Mouse (Mus musculus) limb, embryonic 15.5 days (tissue): ENCODE data around the gene Zdhhc13. TPM values are rescaled to one million over a fixed set of nuclear protein-coding genes. Genes with fewer than 3 reads are reported as not detected.

Source experiments
- ATAC-seq: fragments of 200-750 bp; cut with Nextera tagmentation; 2 replicates; pipeline ENCODE4 v1.8.0; 2017; ENCODE audit warnings: low read depth, moderate TSS enrichment; ENCODE audit not compliant: insufficient number of reproducible peaks, low FRiP score, low TSS enrichment
- H3K27ac ChIP-seq: fragments of 300-500 bp; sonication (generic); 2 replicates; pipeline ENCODE4 v1.5.1; 2015; ENCODE audit warnings: moderate library complexity, mild to moderate bottlenecking, inconsistent platforms
- H3K27me3 ChIP-seq: fragments of 300-500 bp; sonication (generic); 2 replicates; pipeline ENCODE4 v1.6.1; 2015; ENCODE audit warnings: inconsistent platforms
- H3K36me3 ChIP-seq: fragments of 300-500 bp; sonication (generic); 2 replicates; pipeline ENCODE4 v1.6.1; 2015; ENCODE audit warnings: inconsistent platforms
- H3K4me1 ChIP-seq: fragments of 300-500 bp; sonication (generic); 2 replicates; pipeline ENCODE4 v1.6.1; 2015; ENCODE audit warnings: inconsistent platforms
- H3K4me2 ChIP-seq: fragments of 300-500 bp; sonication (generic); 2 replicates; pipeline ENCODE4 v1.6.1; 2015; ENCODE audit warnings: mild to moderate bottlenecking, inconsistent platforms
- H3K4me3 ChIP-seq: fragments of 300-500 bp; sonication (generic); 2 replicates; pipeline ENCODE4 v1.5.1; 2015; ENCODE audit warnings: mild to moderate bottlenecking, inconsistent platforms
- H3K9ac ChIP-seq: fragments of 300-500 bp; sonication (generic); 2 replicates; pipeline ENCODE4 v1.6.1; 2015; ENCODE audit warnings: inconsistent platforms
- H3K9me3 ChIP-seq: fragments of 300-500 bp; sonication (generic); 2 replicates; pipeline ENCODE4 v1.6.1; 2016; ENCODE audit warnings: inconsistent platforms
- WGBS: fragments of 180-500 bp; shearing (Covaris S2); methylation state at CpG from one replicate; pipeline ENCODE4 v1.1.7; 2015; 5-methylcytosine and 5-hydroxymethylcytosine counted together
- polyA plus RNA-seq: library from polyadenylated mRNA; unstranded; fragments of >200 nt; fragmentation: Nextera tagmentation; extraction: Ambion mirVana; gene quantifications from 2 replicates; pipeline ENCODE4 v1.2.1, GENCODE M21; 2015

The Zdhhc13 gene
- polyA plus RNA-seq, 1 experiment from 2014 or later = 29.1 TPM

DNA sequence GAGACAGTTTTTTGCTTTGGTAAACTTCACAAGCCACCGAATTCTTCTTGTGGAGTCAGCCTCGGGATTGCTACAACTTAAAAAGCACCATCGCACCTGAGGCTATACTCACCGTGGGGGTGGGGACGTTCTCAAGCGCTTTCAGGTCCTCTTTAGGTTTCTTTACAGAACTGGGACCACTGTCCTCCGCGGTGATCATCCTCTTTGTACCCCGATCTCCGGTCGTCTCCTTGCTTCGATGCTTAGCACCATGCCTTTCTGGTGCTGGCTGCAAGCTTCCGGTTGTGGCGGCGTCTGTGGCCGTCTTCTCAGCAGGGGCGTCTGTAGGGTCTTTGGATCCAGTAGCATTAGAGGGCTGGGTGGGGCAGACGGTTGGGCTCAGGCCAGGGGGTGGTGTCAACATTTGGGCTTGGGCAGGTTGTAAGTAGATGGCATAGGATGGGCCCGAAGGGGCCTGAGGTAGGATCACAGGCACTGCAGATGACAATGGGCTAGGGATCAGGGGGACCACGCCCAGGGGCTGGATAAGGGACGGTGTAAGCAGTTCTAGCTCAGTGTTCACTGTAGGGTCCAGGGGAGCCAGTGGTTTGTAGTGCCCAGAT lies 81.9 kb downstream of the Zdhhc13 start:
- H3K4me2 ChIP-seq = no peak overlapping the region
- no peak overlapping the region for H3K27ac ChIP-seq
- no peaks in the 10 kb centered on the region for H3K9me3 ChIP-seq
- no peak for ATAC-seq
- no peaks in the 10 kb centered on the region for H3K27me3 ChIP-seq
- no peak overlapping the region for H3K9ac ChIP-seq
- no peak overlapping the region for H3K4me3 ChIP-seq
- peaks cover 93% of the 10 kb centered on the region for H3K36me3 ChIP-seq
- WGBS = 90% methylated on average over 21 of the region's 21 CpGs
- H3K4me1 ChIP-seq = no peaks in the 10 kb centered on the region

DNA sequence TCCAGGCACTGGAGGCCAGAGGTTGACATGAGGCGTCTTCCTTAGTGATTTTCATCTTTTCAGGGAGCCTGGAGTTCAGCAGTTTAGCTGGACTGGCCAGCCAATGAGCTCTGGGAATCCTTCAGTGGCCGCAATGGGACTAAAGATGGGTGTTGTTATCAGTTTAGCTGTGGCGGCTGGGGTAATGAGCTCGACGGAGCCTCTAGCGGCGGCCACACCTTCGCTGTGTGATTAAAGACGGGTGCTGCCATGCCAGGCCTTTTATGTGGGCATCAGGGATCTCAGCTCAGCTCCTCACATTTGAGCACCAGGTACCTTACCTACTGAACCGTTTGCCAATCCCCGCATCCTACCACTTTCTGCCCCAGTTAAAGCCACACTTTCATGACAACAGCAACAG lies 82.5 kb downstream of the Zdhhc13 start:
- no peak overlapping the region for H3K4me2 ChIP-seq
- H3K9me3 ChIP-seq = no peaks in the 10 kb centered on the region
- WGBS = 93% methylated on average over 11 of the region's 11 CpGs
- ATAC-seq = no peak
- no peak overlapping the region for H3K9ac ChIP-seq
- H3K27me3 ChIP-seq = no peaks in the 10 kb centered on the region
- H3K4me3 ChIP-seq = no peak overlapping the region
- H3K36me3 ChIP-seq = peaks cover 90% of the 10 kb centered on the region
- no peaks in the 10 kb centered on the region for H3K4me1 ChIP-seq
- no peak overlapping the region for H3K27ac ChIP-seq

DNA sequence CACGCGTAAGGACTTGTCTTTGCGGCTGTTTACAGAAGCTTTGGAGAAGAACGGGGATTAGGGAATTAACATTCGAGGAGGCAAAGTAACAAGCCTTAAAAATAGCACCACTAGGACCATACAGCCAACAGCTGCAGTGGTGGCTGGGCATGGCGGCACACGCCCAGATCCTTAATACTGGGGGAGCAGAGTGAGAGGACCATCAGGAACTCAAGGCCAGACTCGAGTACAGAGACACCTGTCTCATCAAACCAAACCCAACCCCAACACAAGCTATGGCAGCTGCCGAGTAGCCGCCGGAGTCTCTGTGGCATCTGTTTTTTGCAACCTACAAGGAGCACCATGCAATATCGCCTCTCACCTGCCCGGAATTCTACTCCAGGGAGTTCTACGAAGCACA lies 86.3 kb downstream of the Zdhhc13 start:
- ATAC-seq = no peak
- H3K4me3 ChIP-seq = no peak overlapping the region
- peaks cover 61% of the 10 kb centered on the region for H3K36me3 ChIP-seq
- no peak overlapping the region for H3K9ac ChIP-seq
- H3K9me3 ChIP-seq = no peaks in the 10 kb centered on the region
- H3K4me1 ChIP-seq = peaks cover 13% of the 10 kb centered on the region
- 84% methylated on average over 14 of the region's 14 CpGs for WGBS
- H3K4me2 ChIP-seq = no peak overlapping the region
- no peaks in the 10 kb centered on the region for H3K27me3 ChIP-seq
- no peak overlapping the region for H3K27ac ChIP-seq

DNA sequence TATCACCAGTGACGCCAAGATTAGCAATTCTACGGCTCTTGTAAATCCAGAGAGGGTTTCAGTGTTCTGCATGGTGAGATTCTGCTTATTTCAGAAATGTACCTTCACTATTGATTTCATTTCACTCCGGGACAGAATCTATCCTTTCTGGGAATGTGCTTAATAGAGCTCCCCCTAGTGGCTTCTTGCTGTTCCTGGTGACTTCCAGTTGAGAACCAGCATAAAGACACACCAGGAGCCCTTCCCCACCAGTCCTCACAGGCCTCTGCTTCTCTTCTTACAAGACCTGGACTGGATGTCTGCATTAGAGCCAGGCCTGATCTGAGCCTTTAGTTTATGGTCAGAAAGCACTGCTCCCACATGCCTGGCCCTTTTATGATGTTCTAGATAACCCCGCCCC lies 87.7 kb downstream of the Zdhhc13 start:
- WGBS = 73% methylated on average over 4 of the region's 4 CpGs
- ATAC-seq = no peak
- Histone ChIP-seq H3K36me3 (peaks cover 46% of the 10 kb centered on the region), H3K9me3 (no peaks in the 10 kb centered on the region), H3K4me2 (no peak overlapping the region), H3K4me1 (peaks cover 17% of the 10 kb centered on the region), H3K4me3 (no peak overlapping the region), H3K9ac (no peak overlapping the region), H3K27ac (no peak overlapping the region), H3K27me3 (no peaks in the 10 kb centered on the region)

Other genes starting within 250 kb of the Zdhhc13 start
- gene Mrgprb2, start 230.9 kb upstream of the Zdhhc13 start, polyA plus RNA-seq = 0.12 and 0.46 TPM in 2 replicates
- not detected in 2 replicates for gene Mrgprb3, start 145.2 kb upstream of the Zdhhc13 start, polyA plus RNA-seq
- gene Csrp3, start 59.0 kb downstream of the Zdhhc13 start, polyA plus RNA-seq = 65.6 and 200 TPM in 2 replicates
- gene E2f8, start 92.6 kb downstream of the Zdhhc13 start, polyA plus RNA-seq = 16.4 and 18.6 TPM in 2 replicates
- gene Nav2, start 119.7 kb downstream of the Zdhhc13 start, polyA plus RNA-seq = 16.2 and 17.3 TPM in 2 replicates